Mouse (Mus musculus) liver, embryonic 14.5 days (tissue): ENCODE measurements around the gene Bbs9. TPM values are rescaled to one million over a fixed set of nuclear protein-coding genes. Genes with fewer than 3 reads are reported as not detected.
"Not testable (repeated sequence)": the region's sequence is repeated elsewhere in the genome, so short reads cannot be mapped to it uniquely, and the experiment has no call there.

Experiments
- ATAC-seq: fragments of 200-750 bp; cut with Nextera tagmentation; 2 replicates; pipeline ENCODE4 v1.8.0; 2017; ENCODE audit warnings: moderate number of reproducible peaks, mild to moderate bottlenecking, moderate library complexity; ENCODE audit not compliant: insufficient read depth
- DNase-seq, 3 experiments: peaks; one replicate each; pipeline ENCODE4 v3.0.0-alpha.2; 2012 to 2013; ENCODE audit warnings: low read depth in 3 of 3, low spot score in 3 of 3
- H3K27ac ChIP-seq: fragments of 300-500 bp; sonication (generic); 2 replicates; pipeline ENCODE4 v1.5.1; 2014; ENCODE audit warnings: moderate library complexity, mild to moderate bottlenecking, control low read depth, inconsistent platforms
- H3K27me3 ChIP-seq: fragments of 300-500 bp; sonication (generic); 2 replicates; pipeline ENCODE4 v1.6.1; 2014; ENCODE audit warnings: mild to moderate bottlenecking, low read length, moderate library complexity; ENCODE audit not compliant: control insufficient read depth, insufficient read depth
- H3K36me3 ChIP-seq: fragments of 300-500 bp; sonication (generic); replicated peaks from 2 replicates; pipeline ENCODE4 v1.6.1; 2014; ENCODE audit warnings: low read depth; ENCODE audit not compliant: control insufficient read depth, insufficient read depth
- H3K4me1 ChIP-seq, 2 experiments: fragments of 200-500 bp in 1 of 2; fragments of 300-500 bp in 1 of 2; sonication (generic) in 1 of 2; replicated peaks; 2 replicates each; pipeline ENCODE4 v1.6.1; 2012 to 2014; ENCODE audit warnings: antibody characterized with exemption in 1 of 2, inconsistent platforms in 1 of 2, low read length in 1 of 2; ENCODE audit not compliant: control insufficient read depth in 2 of 2, insufficient read depth in 2 of 2
- H3K4me2 ChIP-seq: fragments of 300-500 bp; sonication (generic); 2 replicates; pipeline ENCODE4 v1.6.1; 2014; ENCODE audit warnings: low read depth, mild to moderate bottlenecking, control low read depth, moderate library complexity
- H3K4me3 ChIP-seq, 2 experiments: fragments of 200-500 bp in 1 of 2; fragments of 300-500 bp in 1 of 2; sonication (generic) in 1 of 2; 2 replicates each; pipeline ENCODE4 v1.5.1; 2012 to 2014; ENCODE audit warnings: low read depth in 2 of 2, low read length in 2 of 2, mild to moderate bottlenecking in 2 of 2, control low read depth in 1 of 2, inconsistent platforms in 1 of 2, moderate library complexity in 1 of 2; ENCODE audit not compliant: insufficient read depth in 1 of 2
- H3K9ac ChIP-seq: fragments of 300-500 bp; sonication (generic); replicated peaks from 2 replicates; pipeline ENCODE4 v1.6.1; 2014; ENCODE audit warnings: mild to moderate bottlenecking, control low read depth, moderate library complexity
- H3K9me3 ChIP-seq: fragments of 300-500 bp; sonication (generic); 2 replicates; pipeline ENCODE4 v1.6.1; 2016; ENCODE audit warnings: low read length, mixed read lengths; ENCODE audit not compliant: control insufficient read depth
- CTCF ChIP-seq: IDR thresholded peaks from 2 replicates; pipeline ENCODE4 v1.5.1; 2016; ENCODE audit warnings: antibody characterized with exemption, low read depth, control low read depth
- EP300 ChIP-seq: IDR thresholded peaks from 2 replicates; pipeline ENCODE4 v1.6.1; 2016; ENCODE audit warnings: antibody characterized with exemption, low read depth
- WGBS: fragments of 180-500 bp; shearing (Covaris S2); extraction: QIAGEN DNeasy Blood & Tissue Kit; methylation state at CpG from one replicate; pipeline ENCODE4 v1.1.7; 2014; ENCODE audit not compliant: insufficient replicate concordance; 5-methylcytosine and 5-hydroxymethylcytosine counted together
- polyA plus RNA-seq, 2 experiments: library from polyadenylated mRNA; depleted of rRNA in 1 of 2; stranded (reverse) in 1 of 2; unstranded in 1 of 2; fragments of >200 nt; fragmentation: Nextera tagmentation in 1 of 2; extraction: Ambion mirVana in 1 of 2; gene quantifications; 2 replicates each; pipeline versions ENCODE4 v1.2.1 to v1.2.3; 2012 to 2014

The Bbs9 gene
- polyA plus RNA-seq, 2 experiments = 2.2 to 2.3 TPM

GRCm38 (mm10) chr9:22846048-22846447 is 370.5 kb downstream of the Bbs9 start:
- no peaks in the 10 kb centered on the region for H3K27me3 ChIP-seq
- DNase-seq (no peak), ATAC-seq (no peak)
- no peaks in the 10 kb centered on the region for H3K36me3 ChIP-seq
- no peak overlapping the region for H3K9ac ChIP-seq
- 66% methylated on average over 2 of the region's 2 CpGs for WGBS
- H3K27ac ChIP-seq = no peak overlapping the region
- no peaks in the 10 kb centered on the region for H3K9me3 ChIP-seq
- no peak overlapping the region for H3K4me2 ChIP-seq
- H3K4me3 ChIP-seq = no peak overlapping the region
- TF ChIP-seq EP300 (no peak), CTCF (no peak)
- H3K4me1 ChIP-seq = peaks cover 0 to 4% of the 10 kb centered on the region in 2 experiments; a peak in 1 of 4 replicates

DNA sequence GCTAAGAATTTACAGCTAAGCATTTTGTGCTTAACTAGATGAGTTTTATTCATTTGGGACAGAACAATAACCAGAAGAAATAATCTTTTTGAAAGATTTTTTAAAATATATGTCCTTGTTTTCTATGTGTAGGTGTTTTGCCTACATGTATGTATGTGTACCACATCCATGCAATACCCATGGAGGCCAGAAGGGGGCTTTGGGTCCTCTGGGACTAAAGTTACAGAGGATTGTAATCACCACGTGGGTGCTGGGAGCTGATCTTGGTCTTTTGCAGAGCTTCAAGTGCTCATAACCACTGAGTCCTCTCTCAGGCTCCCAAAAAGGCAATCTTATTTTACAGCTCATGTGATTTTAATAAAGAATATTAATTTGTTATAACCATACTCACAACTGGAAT is 371.3 kb downstream of the Bbs9 start:
- TF ChIP-seq CTCF (peak; percentile 50), EP300 (no peak)
- Histone ChIP-seq H3K27ac (no peak overlapping the region), H3K27me3 (no peaks in the 10 kb centered on the region), H3K36me3 (no peaks in the 10 kb centered on the region), H3K4me1 (peaks cover 0 to 4% of the 10 kb centered on the region in 2 experiments; a peak in 1 of 4 replicates), H3K4me2 (no peak overlapping the region), H3K9me3 (no peaks in the 10 kb centered on the region), H3K4me3 (no peak overlapping the region), H3K9ac (no peak overlapping the region)
- 48% methylated on average over 1 of the region's 1 CpGs for WGBS
- DNase-seq (no peak), ATAC-seq (no peak)

DNA sequence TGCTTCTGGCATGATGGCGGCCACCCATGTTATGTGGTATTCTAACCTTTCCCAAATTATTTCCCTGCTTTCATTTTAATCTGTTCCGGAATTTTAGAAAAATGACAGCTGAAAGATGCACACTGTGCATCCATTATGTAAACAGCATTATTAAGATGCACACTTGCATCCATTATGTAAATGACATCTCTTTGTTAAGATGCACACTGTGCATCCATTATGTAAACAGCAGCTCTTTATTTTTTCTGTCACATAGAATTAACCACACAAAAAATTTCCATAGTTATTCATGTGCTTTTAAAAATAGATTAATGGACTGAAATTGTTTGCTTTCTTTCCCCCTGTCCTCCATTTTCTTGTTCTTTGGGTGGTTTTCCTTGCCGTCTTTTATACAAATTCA is 373.3 kb downstream of the Bbs9 start:
- TF ChIP-seq CTCF = no peak
- no peak for TF ChIP-seq EP300
- ATAC-seq = no peak
- 63% methylated on average over 3 of the region's 3 CpGs for WGBS

DNA sequence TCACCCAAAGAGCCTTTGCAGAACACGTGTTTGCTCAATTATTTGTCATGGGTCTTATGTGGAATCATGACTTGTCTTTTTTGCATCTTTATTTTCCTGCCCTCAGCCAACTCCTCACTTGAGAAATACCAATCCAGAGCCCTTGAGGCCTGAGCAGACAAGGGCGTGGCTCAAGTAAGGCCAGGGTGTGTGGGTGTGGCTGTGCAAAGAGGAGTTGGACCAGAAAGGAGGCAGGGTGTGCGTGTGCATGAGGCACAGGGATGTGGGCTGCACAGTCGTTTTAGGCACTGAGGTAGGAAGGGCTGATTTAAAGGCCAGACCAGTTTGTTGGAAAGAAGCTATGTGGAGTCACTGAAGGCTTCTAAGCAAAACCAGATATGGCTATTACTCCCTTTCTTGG is 373.7 kb downstream of the Bbs9 start:
- TF ChIP-seq CTCF (no peak), EP300 (no peak)
- Histone ChIP-seq H3K4me3 (no peak overlapping the region), H3K9ac (no peak overlapping the region), H3K27ac (no peak overlapping the region), H3K36me3 (no peaks in the 10 kb centered on the region), H3K9me3 (no peaks in the 10 kb centered on the region), H3K27me3 (no peaks in the 10 kb centered on the region), H3K4me1 (peaks cover 0 to 4% of the 10 kb centered on the region in 2 experiments; a peak in 1 of 4 replicates), H3K4me2 (no peak overlapping the region)
- WGBS = 38% methylated on average over 4 of the region's 4 CpGs
- ATAC-seq (no peak), DNase-seq (peak in 1 of 3 experiments; percentile 9)

More for the DNA sequence above, 373.3 kb downstream of the Bbs9 start:
- Histone ChIP-seq H3K4me3 (no peak overlapping the region), H3K27ac (no peak overlapping the region), H3K9me3 (no peaks in the 10 kb centered on the region), H3K4me1 (peaks cover 0 to 4% of the 10 kb centered on the region in 2 experiments; a peak in 1 of 4 replicates), H3K9ac (no peak overlapping the region), H3K4me2 (no peak overlapping the region), H3K27me3 (no peaks in the 10 kb centered on the region), H3K36me3 (no peaks in the 10 kb centered on the region)
- DNase-seq = no peak

GRCm38 (mm10) chr9:22869147-22869546 is 393.6 kb downstream of the Bbs9 start:
- H3K9ac ChIP-seq = not testable (repeated sequence)

More at GRCm38 (mm10) chr9:22869147-22869546, 393.6 kb downstream of the Bbs9 start:
- ATAC-seq, H3K27ac ChIP-seq, H3K27me3 ChIP-seq, H3K4me2 ChIP-seq, H3K4me3 ChIP-seq, H3K9me3 ChIP-seq, H3K36me3 ChIP-seq, H3K4me1 ChIP-seq, DNase-seq: not testable (repeated sequence)
- 66% methylated on average over 6 of the region's 6 CpGs for WGBS
